Mouse (Mus musculus) neutrophil, adult 65 days (primary cell): ENCODE measurements around the gene Tnfsf18. TPM values are rescaled to one million over a fixed set of nuclear protein-coding genes. Genes with fewer than 3 reads are reported as not detected.

Experiments used
- total RNA-seq: library from RNA; stranded (reverse); gene quantifications from 2 replicates; pipeline ENCODE4 v1.2.4, GENCODE M21; 2023

Gene Tnfsf18
- not detected in 2 replicates for total RNA-seq

DNA sequence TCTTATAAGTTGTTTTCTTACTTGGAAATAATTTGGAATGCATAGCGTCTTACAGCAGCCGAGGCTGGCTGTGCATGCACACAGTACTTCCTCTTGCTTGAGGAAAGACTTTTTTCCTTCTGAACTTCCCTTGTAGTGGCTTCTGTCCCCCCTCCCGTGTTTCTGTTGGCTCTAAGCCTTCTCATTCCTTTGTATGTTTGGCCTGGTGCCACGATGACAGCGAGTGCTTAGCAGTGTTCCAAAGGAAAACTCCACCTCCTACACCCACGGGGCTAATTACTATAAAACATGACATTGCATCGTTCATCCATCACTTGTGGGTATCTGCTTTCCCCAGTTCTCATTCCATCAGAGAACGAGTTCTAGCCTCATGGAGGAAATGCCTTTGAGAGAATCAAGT, at the start of gene Tnfsf18:
Gene Tnfsf18, plus strand, starts transcription at position 313 of the 400 bp plus-strand sequence.

Other genes starting within 250 kb of the Tnfsf18 start
- 340 and 352 TPM in 2 replicates for gene Prdx6, start 243.4 kb upstream of the Tnfsf18 start, total RNA-seq
- gene Tnfsf4, start 99.2 kb upstream of the Tnfsf18 start, total RNA-seq, result not detected in 2 replicates